Mouse (Mus musculus): Measurements from ENCODE around the gene Dcun1d2.
"Not testable (repeated sequence)": the region's sequence is repeated elsewhere in the genome, so short reads cannot be mapped to it uniquely, and the experiment has no call there.

Dcun1d2 gene

DNA sequence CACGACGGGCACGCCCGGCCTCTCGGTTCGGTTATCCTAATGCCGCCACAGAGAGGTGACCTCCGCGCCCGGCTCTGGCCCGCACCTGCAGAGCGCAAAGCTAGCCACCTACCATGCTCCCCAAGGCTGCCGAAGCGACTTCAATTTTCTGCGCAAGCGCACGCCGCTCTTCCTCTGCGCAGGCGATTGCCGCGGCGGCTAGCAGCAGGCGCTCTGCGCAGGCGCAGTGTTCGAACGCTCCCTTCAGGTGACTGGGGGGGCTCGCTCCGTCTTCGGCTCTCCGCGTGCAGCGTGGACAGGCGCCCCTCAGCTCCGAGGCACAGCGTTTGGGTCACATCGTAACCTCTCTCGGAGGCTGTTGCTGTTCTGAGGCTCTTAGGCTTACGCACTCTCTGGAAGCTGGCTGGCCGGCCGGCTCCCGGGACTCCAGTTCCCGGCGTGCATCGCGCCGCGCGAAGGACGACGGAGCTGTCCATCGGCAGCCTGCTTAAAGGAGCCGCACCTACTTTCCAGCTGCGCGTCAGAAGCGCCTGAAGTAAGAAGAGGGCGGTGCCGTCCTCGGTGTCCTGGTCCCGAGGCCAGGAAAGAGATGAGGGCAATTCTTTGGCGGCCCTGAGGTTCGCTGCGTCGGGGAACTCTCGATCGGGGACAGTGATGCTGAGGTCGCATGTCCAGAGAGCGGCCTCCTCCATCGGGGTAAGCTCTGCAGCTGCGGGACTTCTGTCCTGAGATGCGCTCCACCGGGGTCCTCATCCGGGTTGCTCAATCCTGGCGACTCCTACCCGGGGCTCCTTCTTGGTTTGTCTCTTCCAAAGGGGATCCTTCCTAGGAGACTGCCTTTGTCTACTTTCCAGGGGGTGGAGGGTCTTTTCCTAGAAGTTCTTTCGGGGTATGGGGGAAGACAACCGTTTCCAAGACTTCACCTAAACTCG, at the start of gene Dcun1d2, which contains the start of gene Tmco3:
Dcun1d2 (minus strand) TSS at position 440 of the 932 bp plus-strand sequence.
Tmco3 (plus strand) TSS at position 499 of the 932 bp plus-strand sequence.
- in situ Hi-C loops (cut with MseI, MboI): no loop called here

DNA sequence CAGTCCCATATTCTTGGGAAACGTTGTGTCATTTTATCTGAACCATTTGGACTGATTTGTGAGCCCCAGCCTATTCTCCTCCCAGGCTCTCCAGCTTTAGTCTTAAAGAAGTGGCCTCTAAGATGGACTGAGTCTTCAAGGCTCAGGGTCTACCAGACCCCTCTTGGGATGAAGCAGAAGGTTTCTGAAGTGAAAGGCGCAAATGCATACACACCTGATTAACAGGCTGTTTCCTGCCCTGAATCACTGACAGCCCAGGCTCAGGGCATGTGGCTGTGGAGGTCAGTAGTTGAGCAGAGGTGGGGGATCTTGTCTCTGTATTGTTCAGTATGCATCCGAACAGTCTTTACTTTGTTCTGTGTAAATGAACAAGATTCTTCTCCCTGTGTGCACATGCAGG, 49.7 kb upstream of the Dcun1d2 start:
- in situ Hi-C loops (cut with MseI, MboI): no loop called here

DNA sequence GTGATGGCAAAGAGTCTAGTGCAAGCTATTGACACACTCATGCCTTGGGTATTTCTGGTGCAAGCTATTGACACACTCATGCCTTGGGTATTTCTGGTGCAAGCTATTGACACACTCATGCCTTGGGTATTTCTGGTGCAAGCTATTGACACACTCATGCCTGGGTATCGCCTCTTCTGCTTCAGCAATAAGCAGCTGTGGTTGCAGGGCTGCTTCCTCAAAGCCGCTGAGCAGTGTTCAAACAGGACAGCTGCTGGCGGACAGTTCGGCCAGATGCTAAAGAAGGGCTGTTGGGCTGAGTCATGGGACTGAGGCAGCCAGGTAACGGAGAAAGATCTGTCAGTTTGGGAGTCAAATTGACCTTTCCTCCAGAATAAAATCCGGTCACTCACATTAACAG, 49.3 kb upstream of the Dcun1d2 start:
- in situ Hi-C loops (cut with MseI, MboI): not testable (repeated sequence)

DNA sequence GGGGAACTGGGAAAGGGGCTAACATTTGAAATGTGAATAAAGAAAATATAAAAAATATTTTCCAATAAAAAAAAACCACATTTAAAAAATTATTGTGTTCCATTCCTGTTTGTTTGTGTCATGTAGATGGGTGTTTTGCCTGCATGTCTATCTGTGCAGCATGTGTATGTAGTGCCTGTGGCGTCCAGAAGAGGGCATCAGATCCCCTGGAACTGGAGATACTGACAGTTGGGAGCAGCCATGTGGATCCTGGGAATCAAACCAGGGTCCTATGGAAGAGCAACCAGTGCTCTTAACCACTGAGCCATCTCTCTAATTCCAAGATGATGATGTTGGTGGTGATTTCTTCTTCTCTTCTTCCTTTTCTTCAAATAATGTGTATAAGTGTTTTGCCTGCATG, 46.7 kb upstream of the Dcun1d2 start:
- in situ Hi-C loops (cut with MseI, MboI): no loop called here

DNA sequence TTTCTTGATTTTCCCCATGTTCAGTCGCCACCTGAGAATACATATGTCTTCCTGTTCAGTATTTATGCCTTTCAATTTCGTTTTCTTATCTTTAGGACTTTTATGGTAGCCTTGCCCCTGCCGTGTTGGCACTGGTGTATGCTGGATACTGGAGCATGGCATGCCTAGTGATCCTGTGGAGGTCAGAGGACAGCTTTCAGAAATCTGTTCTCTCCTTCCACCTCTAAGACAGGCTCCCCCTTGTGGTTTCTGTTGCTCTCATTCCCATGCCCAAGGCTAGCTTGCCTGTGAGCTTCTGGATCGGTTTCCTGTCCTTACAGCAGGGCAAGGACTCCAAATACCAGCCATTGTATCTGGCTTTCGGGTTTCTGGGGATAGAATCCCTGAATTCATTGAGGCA, 38.7 kb upstream of the Dcun1d2 start:
- in situ Hi-C loops (cut with MseI, MboI): no loop called here

DNA sequence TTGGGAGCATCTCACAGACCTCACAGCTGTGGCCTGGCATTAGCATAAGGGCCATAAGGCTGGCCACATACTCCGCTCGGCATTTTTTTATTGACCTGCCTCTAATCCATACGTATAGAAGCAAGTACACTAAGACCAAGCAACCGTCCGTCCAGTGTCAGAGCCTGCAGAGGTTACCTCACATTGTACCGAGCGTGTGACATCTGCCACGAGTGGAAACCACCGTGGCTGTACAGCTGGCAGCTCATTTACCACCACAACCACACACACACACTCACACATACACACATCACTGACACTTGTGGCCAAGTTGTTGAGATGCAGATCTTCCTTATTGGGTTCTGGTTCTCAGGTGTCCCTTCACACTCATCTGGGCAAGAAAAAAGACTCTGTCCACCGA, 28.7 kb upstream of the Dcun1d2 start:
- in situ Hi-C loops (cut with MseI, MboI): no loop called here

DNA sequence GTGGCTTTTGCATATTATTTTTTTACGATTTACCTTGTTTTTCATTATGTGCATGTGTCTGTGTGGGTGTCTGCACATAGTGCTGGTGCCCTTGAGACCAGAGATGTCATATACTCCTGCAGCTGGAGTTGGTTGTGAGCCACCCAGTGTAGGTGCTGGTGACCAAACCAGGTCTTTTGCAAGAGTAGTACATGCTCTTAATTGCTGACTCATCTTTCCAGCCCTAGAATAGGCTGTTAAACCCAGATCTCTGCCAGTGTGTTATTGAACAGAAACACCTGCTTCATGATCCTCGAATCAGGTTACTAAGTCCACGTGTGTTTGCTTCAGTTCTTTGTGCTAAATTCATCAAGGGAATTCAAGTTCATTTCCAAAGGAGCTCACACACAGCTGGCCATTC, 27.0 kb upstream of the Dcun1d2 start:
- in situ Hi-C loops (cut with MseI, MboI): no loop called here

DNA sequence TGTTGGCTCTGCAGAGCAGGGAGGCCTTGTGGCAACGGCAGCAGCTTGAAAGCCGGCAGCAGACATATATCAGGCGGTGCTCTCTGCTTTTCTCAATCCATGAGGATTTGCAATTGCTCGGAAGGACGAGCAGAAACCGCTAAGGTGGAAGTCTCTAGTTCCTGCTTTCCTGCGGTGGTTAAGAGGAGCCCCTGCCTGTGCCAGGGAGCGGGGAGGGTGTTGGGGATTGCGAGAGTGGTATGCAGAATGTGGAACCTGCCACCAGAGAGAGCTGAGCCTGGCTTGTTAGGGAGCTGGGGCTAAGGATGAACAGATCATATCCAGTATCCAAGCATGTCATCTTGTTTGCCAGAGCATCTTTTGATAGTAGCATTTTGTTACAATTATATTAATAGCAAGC, 19.0 kb upstream of the Dcun1d2 start:
- in situ Hi-C loops (cut with MseI, MboI): no loop called here

DNA sequence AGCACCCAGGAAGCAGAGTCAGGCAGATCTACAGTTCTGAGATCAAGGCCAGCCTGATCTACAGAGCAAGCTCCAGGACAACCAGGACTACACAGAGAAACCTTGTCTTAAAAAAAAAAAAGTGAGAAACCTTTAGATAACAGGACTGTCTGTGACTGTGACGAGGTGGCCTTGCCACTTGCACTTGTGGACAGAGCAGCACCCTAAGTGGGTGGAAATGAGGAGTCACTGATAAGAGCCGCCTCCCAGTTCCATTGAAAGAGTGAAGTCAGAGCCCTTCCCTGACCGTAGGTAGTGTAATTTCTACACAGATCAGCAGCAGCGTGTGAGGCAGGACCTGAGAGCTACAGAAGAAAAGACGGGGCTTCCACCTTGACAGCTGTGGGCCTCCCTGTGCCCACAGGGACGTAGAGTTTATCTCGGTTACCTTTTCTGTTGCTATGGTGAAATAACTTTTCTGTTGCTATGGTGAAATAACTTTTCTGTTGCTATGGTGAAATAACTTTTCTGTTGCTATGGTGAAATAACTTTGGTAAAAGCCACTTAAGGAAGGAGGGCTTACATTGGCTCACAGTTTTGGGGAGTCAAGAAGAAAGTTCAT, 18.5 kb upstream of the Dcun1d2 start:
- in situ Hi-C loops (cut with MseI, MboI): no loop called here

DNA sequence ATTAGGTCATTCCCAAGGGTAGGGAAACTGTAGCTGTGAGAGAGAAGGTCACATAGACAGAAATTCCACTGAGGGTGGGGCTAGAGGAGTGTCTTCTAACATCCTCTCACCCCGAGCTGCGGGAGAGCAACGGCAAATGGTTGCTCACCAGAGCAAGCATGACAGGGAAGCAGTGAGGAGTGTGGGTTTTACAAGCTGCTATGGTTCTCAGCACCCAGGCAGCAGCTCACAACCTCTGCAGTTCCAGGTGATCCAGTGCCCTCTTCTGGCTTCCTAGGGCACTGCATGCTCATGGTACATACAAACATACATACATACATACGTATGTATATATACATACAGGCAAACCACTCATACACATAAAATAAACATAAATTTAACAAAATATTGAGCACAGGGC, 18.0 kb upstream of the Dcun1d2 start:
- in situ Hi-C loops (cut with MseI, MboI): no loop called here

DNA sequence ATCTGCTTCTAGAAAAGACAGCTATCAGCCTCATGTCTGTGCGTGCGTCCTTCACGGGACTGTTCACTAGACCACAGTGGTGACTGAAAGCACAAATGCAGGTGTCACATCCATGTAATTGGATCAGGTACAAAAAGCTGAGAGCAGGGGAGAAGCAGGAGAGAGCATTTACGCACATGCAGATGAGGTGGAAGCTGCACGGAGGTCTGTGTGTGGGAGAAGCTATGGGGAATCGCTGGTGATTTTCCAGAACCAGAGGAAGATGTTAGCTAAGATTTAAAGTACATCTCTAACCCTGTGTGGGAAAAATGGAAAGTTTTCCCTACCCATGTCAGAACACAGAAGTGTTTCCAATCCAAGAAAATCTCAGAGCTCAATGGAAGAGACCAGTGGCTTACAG, 17.5 kb upstream of the Dcun1d2 start:
- in situ Hi-C loops (cut with MseI, MboI): no loop called here

DNA sequence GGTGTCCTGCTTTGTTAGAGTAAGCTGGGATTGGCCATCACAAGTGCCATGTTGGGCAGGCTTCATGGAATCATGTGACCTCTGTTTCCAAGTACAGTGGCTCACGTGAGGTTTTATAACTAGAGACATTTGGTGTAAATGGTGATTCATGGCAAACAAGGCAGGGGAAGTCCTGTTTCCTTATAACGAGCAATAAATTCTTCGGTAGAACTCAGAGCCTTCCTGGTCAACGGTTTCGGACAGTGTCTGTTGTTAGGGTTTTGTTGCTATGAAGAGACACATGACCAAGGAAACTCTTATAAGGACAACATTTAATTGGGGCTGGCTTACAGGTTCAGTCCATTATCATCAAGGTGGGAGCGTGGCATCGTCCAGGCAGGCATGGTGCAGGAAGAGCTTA, 13.1 kb upstream of the Dcun1d2 start:
- in situ Hi-C loops (cut with MseI, MboI): no loop called here

DNA sequence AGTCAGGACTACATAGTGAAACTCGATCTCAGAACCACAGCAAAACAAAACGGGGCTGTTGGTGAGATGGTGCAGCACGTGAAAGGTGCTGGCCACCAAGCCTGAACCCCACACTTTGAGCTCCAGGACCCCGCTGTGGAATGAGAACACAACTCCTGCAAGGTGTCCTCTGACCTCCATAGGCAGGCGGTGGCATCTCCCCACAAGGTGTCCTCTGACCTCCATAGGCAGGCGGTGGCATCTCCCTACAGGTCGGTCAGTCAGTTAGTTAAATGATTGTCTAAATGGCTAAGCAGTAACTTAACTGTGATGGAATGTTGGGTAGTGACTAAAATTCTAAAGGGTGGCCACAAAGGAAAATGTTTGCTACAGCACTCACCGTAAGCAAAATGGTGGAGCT, 11.6 kb upstream of the Dcun1d2 start:
- in situ Hi-C loops (cut with MseI, MboI): no loop called here

DNA sequence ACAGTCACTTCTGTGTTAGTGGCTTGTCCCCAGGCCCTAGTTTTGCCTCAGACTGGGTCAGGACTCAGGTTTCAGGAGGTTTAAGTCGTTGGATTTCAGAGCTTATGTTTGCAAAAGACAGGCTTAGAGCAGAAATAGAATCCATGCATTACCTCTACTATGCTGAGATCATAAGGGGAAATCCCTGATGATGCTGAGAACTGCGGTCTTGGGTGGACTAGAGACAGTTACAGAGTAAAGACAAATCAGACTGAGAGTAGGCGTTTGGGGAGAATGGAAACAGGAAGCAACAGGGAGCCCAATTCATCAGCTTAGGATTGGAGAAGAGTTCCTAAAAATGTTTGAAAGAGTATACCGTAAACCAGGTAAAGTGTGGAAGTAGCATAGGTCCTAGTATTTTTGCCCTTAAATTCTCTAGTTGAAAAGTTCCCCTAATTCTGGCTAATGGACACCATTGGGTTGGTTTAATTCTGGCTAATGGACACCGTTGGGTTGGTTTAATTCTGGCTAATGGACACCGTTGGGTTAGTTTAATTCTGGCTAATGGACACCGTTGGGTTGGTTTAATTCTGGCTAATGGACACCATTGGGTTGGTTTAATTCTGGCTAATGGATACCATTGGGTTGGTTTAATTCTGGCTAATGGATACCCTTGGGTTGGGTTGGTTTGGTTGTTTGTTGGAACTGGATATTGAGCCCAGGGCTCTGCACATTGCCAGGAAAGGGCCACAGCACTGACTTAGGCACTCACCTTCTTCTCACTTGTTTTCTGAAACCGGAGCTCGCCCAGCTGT, 5.9 kb upstream of the Dcun1d2 start:
- in situ Hi-C loops (cut with MseI, MboI): no loop called here

DNA sequence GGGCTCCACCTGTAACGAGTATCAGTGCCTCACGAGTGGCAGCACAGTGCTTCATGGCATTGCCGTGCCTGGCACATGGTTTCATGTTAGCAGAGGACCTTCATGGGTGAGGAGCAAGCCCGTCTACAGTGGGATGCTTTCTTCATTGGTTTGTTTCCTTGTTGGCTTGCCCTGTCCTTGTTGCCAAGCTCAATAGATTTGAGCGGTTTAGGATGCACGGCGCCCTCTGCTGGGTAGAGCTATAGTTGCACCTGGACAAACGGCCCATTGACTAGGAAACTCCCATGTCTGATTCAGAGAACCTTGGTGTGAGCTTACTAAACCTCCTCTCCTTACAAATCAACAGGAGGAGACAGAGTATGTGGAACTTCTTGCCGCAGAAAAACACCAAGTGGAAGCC, 4.4 kb upstream of the Dcun1d2 start:
- in situ Hi-C loops (cut with MseI, MboI): no loop called here

DNA sequence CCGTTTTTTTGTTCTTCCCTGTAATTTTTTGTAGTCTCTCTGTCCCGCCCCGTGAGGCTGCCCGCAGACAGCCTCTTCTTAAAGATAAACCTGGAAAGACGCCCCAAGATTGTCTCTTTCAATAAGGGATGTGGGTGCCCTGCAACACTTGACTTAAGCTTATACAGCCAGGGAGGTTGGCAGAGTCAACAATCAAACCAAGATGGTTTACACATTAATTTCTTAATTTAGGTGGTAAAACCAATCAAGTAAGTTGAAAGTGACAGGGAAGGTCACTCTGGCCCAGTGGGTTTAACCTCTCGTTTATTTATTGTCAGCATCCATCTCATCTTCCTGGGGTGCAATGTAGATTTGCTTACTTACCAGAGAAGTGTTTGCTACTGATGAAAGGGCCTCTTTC, 715 bp upstream of the Dcun1d2 start:
- in situ Hi-C loops (cut with MseI, MboI): no loop called here

DNA sequence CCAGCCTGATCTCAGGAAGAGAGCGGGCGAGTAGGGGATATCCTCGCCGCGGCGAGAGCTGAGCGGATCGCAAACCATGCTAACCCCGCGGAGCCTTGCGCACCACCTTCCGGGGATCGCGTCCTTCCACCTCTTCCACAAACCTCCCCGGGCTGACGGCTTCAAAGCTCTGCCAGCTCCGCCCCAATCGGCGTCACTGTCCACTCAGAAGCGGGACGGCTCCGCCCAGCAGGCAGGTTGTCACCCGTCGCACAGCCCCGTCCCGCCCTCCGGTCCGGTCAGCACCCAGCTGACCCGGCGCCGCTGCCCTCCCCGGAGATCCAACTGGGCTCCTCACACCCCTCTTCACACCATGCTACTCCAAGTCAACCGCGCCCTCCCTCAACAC, 633 bp downstream of the Dcun1d2 start:
- in situ Hi-C loops (cut with MseI, MboI): no loop called here

DNA sequence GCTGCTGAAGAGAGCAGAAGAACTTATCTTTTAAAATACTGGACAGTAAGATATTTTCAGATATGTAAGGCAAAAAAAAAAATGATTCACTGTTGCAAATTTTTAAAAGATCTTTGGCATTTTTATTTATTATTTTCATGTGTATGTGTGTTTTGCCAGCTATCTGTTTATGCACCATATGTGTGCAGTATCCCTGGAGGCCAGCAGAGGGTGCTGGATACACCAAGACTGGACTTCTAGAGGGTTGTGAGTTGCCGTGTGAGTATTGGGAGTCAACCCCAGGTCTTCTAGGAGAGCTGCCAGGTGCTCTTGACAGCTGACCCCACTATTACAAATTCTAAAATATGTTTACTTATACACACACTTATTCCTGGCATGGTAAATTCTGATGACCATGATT, 4.7 kb downstream of the Dcun1d2 start:
- in situ Hi-C loops (cut with MseI, MboI): no loop called here

DNA sequence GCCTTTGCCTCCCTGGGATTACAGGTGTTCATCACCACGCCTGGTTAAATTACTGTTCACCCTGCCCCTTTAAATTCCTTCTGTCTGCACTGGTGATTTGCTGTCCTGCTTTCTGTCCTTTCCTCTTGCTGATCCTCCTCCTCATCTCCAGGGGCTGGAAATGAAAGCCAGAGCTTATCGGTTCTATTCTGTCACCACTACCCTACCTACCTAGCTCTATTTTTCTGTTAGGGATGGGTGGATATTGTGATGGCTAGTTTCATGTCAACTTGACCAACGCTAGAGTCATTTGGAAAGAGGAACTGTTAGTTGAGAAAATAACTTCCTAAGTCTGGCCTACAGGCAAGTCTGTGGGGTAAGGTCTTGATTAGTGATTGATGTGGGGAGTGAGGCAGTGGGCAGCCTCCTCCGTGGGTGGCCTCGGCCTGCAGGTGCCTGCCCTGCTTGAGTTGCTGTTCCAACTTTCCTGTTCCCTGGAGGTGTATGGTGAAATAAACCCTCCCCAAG, 10.9 kb downstream of the Dcun1d2 start:
- in situ Hi-C loops (cut with MseI, MboI): no loop called here

DNA sequence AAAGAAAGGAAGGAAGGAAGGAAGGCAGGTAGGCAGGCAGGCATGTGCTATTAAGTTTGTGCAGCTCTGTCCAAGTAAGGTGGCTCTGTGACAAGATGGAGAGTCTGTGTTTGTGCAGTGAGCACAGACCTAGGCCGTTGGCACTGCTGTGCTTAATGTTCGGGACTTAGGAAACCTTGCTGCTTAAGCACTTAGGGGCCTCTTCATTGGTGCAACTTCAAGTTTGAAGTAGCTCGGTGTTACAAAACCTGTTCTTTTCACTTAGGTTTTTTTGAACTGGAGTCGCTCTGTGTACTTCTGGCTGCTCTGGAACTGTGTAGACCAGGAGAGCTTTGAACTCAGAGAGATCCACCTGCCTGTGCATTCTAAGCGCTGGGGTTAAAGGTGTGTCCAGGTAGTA, 15.1 kb downstream of the Dcun1d2 start:
- in situ Hi-C loops (cut with MseI, MboI): no loop called here

DNA sequence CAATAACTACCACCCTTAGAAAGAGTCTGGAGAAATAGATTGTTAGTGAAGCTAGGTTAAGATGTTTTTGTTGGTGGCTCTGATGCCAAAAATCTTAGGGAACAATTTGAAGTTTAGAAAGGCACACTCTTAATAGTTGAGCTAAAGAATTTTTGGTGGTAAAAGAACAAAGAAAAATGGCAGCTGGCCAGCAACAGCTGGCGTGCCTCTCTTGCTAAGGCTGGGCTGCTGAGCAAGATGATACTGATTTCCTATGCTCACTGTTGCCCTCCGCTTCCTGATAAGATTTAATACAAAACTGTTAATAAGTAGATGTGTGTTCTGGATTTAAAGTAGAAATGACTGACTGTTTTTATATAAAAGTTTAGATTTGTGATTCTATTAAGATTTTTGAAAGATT, 20.4 kb downstream of the Dcun1d2 start:
- in situ Hi-C loops (cut with MseI, MboI): no loop called here

DNA sequence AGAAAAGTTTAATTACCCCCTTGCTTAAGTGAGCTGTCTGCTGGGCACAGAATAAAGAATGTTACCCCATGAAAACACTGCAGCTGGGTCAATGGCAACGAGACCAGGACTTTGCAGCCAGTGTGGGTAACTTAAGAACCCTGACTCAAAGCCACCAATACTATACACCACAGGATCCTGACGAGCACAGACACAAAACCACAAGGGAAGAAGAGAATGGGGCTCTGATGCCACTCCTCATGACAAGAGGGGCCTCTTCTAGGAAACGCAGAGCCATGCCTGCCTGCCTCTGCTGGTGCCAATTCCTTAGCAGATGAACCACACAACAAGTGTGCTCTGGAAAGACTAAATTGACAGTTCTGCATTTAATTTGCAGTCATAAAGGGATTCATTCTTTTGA, 24.6 kb downstream of the Dcun1d2 start:
- in situ Hi-C loops (cut with MseI, MboI): no loop called here
